8 mouse cellular contexts compared by ENCODE assay signal in genomic region chr12:108994436-108995031, GRCm38 (mm10).
DNase-seq lines count a peak whose midpoint lies in the region; ATAC-seq and TF ChIP-seq lines count a peak whose summit lies in the region.

No protein-coding gene starts in this region.

- peak overlapping the region; percentile 28 for H3K4me3 ChIP-seq in embryonic facial prominence, embryonic 14.5 days (ENCODE audit: low read depth, low read length)
- no peak overlapping the region for H3K4me3 ChIP-seq in heart, embryonic 13.5 days
- no peak overlapping the region for H3K4me3 ChIP-seq in kidney, embryonic 14.5 days (ENCODE audit: low read length)
- no peak overlapping the region for H3K4me3 ChIP-seq in liver, postnatal 0 days (ENCODE audit: low read depth, low read length)

- H3K27ac ChIP-seq in embryonic facial prominence, embryonic 14.5 days (replicated peaks; ENCODE audit: low read depth, low read length): no peak overlapping the region
- H3K27ac ChIP-seq in heart, embryonic 13.5 days (replicated peaks): no peak overlapping the region
- no peak overlapping the region for H3K27ac ChIP-seq in kidney, embryonic 14.5 days (ENCODE audit: low read depth, low read length)
- no peak overlapping the region for H3K27ac ChIP-seq in liver, postnatal 0 days (ENCODE audit: low read depth)

- no peaks in the 10 kb centered on the region for H3K9me3 ChIP-seq in embryonic facial prominence, embryonic 14.5 days (ENCODE audit: control insufficient read depth, low read length)
- no peaks in the 10 kb centered on the region for H3K9me3 ChIP-seq in heart, embryonic 13.5 days
- H3K9me3 ChIP-seq in kidney, embryonic 14.5 days (ENCODE audit: control insufficient read depth, low read length): no peaks in the 10 kb centered on the region
- H3K9me3 ChIP-seq in liver, postnatal 0 days (ENCODE audit: low read length): no peaks in the 10 kb centered on the region

- 0 out of 2 replicates have a peak, but pooled peaks have one; percentile 9 for TF ChIP-seq CTCF in liver, postnatal 0 days (IDR thresholded peaks at IDR 0.05; ENCODE audit: low read depth)

- peak overlapping the region; percentile 54 for H3K4me2 ChIP-seq in embryonic facial prominence, embryonic 14.5 days (ENCODE audit: low read depth, low read length)
- peak overlapping the region; percentile 60 for H3K4me2 ChIP-seq in heart, embryonic 13.5 days
- H3K4me2 ChIP-seq in kidney, embryonic 14.5 days (replicated peaks; ENCODE audit: low read depth, low read length): peak overlapping the region; percentile 31
- H3K4me2 ChIP-seq in liver, postnatal 0 days (ENCODE audit: low read depth, low read length): no peak overlapping the region

- ATAC-seq in embryonic facial prominence, embryonic 14.5 days (ENCODE audit: low read depth): peak; percentile 60
- ATAC-seq in heart, embryonic 13.5 days (ENCODE audit: extremely low read depth, insufficient number of reproducible peaks, low FRiP score, low TSS enrichment): no peak
- peak; percentile 84 for ATAC-seq in kidney, embryonic 14.5 days (ENCODE audit: low FRiP score, low TSS enrichment)
- peak; percentile 70 for ATAC-seq in liver, postnatal 0 days
- peak; percentile 47; the same call in 1 of the 2 replicates for ATAC-seq in neutrophil, adult 5-6 weeks (ENCODE audit: extremely low read depth, insufficient number of reproducible peaks, low FRiP score, poor library complexity, severe bottlenecking)

- H3K27me3 ChIP-seq in embryonic facial prominence, embryonic 14.5 days (replicated peaks; ENCODE audit: control insufficient read depth, insufficient read depth, low read length): no peaks in the 10 kb centered on the region
- peaks cover 6% of the 10 kb centered on the region; the same call in 1 of the 2 replicates for H3K27me3 ChIP-seq in heart, embryonic 13.5 days (replicated peaks)
- no peaks in the 10 kb centered on the region; the same call in 1 of the 2 replicates for H3K27me3 ChIP-seq in kidney, embryonic 14.5 days (ENCODE audit: control insufficient read depth, insufficient read depth, low read length)
- H3K27me3 ChIP-seq in liver, postnatal 0 days (ENCODE audit: insufficient read depth, low read length): no peaks in the 10 kb centered on the region

- WGBS in embryonic facial prominence, embryonic 14.5 days: 5% methylated on average over 19 of the region's 19 CpGs
- WGBS in heart, embryonic 13.5 days: 6% methylated on average over 19 of the region's 19 CpGs
- WGBS in kidney, embryonic 14.5 days: 5% methylated on average over 19 of the region's 19 CpGs
- 9% methylated on average over 19 of the region's 19 CpGs for WGBS in liver, postnatal 0 days (ENCODE audit: insufficient replicate concordance)

- no peak overlapping the region for H3K9ac ChIP-seq in embryonic facial prominence, embryonic 14.5 days (ENCODE audit: low read depth, low read length)
- no peak overlapping the region for H3K9ac ChIP-seq in heart, embryonic 13.5 days
- H3K9ac ChIP-seq in kidney, embryonic 14.5 days (ENCODE audit: low read depth, low read length): no peak overlapping the region
- H3K9ac ChIP-seq in liver, postnatal 0 days (replicated peaks): no peak overlapping the region

- H3K4me1 ChIP-seq in embryonic facial prominence, embryonic 14.5 days (ENCODE audit: control insufficient read depth, insufficient read depth, low read length): no peaks in the 10 kb centered on the region
- no peaks in the 10 kb centered on the region for H3K4me1 ChIP-seq in heart, embryonic 13.5 days
- H3K4me1 ChIP-seq in kidney, embryonic 14.5 days (ENCODE audit: control insufficient read depth, insufficient read depth, low read length): peaks cover 4% of the 10 kb centered on the region; the same call in 1 of the 2 replicates
- H3K4me1 ChIP-seq in liver, postnatal 0 days (ENCODE audit: insufficient read depth): no peaks in the 10 kb centered on the region

- intact Hi-C loops in left cerebral cortex, postnatal 25 days (cut with DNase I): no loop called here

- peak; percentile 14 to 25 for DNase-seq in left cerebral cortex, postnatal 25 days (ENCODE audit: low spot score in 2 of 2)
- no peak for DNase-seq in left cerebral cortex, adult 8-10 months (ENCODE audit: low spot score in 2 of 2)
- peak; percentile 82 for DNase-seq in embryonic facial prominence, embryonic 14.5 days (ENCODE audit: low spot score)
- peak; percentile 83 for DNase-seq in liver, postnatal 0 days
- peak; percentile 18 to 73 for DNase-seq in thymus, postnatal 10 days (ENCODE audit: low spot score in 2 of 2)

- no peak for TF ChIP-seq EP300 in liver, postnatal 0 days (IDR thresholded peaks at IDR 0.05; ENCODE audit: low read depth)

- H3K36me3 ChIP-seq in embryonic facial prominence, embryonic 14.5 days (ENCODE audit: control insufficient read depth, insufficient read depth, low read length): no peaks in the 10 kb centered on the region
- no peaks in the 10 kb centered on the region for H3K36me3 ChIP-seq in heart, embryonic 13.5 days
- H3K36me3 ChIP-seq in kidney, embryonic 14.5 days (ENCODE audit: control insufficient read depth, insufficient read depth, low read length): no peaks in the 10 kb centered on the region
- H3K36me3 ChIP-seq in liver, postnatal 0 days (replicated peaks; ENCODE audit: insufficient read depth, low read length): no peaks in the 10 kb centered on the region

Comparison
In these comparisons a context has a peak if more than half of its experiments do, and no peak if none do; other contexts are left out.
1. DNase-seq: peak in left cerebral cortex, postnatal 25 days (2 of 2), embryonic facial prominence, embryonic 14.5 days (single experiment), liver, postnatal 0 days (single experiment) and thymus, postnatal 10 days (2 of 2); none in left cerebral cortex, adult 8-10 months (0 of 2).